Mouse (Mus musculus): ENCODE data around the gene Lsm2. TPM values are rescaled to one million over a fixed set of nuclear protein-coding genes. Genes with fewer than 3 reads are reported as not detected.
"Not testable (repeated sequence)": the region's sequence is repeated elsewhere in the genome, so short reads cannot be mapped to it uniquely, and the experiment has no call there.

The Lsm2 gene
- polyA plus RNA-seq, 1 experiment, result 113 TPM

DNA sequence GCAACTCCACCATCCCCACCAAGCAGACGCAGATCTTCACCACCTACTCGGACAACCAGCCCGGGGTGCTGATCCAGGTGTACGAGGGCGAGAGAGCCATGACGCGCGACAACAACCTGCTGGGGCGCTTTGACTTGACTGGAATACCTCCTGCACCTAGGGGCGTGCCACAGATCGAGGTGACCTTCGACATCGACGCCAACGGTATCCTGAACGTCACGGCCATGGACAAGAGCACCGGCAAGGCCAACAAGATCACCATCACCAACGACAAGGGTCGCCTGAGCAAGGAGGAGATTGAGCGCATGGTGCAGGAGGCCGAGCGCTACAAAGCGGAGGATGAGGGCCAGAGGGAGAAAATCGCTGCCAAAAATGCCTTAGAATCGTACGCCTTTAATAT is 3.4 kb upstream of the Lsm2 start:
- no peak for DNase-seq (ENCODE audit: low read depth, low spot score)
- WGBS, result 92% methylated on average over 27 of the region's 27 CpGs

DNA sequence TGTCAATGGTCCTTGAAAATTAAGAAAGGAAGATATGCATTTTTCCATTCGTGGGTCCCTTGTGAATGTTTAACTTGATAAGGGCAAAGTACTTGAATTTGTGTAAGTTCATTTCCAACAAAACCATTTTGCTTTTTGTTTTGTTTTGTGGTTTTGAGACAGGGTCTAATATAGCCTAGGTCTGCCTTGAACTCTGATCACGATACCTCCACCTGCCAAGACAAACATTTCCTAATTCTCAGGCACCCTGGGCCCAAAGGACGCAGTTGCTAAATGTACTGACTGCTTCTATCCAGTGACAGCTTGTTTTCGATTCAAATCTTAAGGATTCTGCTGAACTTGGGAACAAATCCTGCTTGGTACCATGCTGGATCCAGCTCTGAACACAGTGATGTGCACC is 2.0 kb upstream of the Lsm2 start:
- WGBS, result 45% methylated on average over 4 of the region's 4 CpGs
- DNase-seq (ENCODE audit: low read depth, low spot score), result no peak

DNA sequence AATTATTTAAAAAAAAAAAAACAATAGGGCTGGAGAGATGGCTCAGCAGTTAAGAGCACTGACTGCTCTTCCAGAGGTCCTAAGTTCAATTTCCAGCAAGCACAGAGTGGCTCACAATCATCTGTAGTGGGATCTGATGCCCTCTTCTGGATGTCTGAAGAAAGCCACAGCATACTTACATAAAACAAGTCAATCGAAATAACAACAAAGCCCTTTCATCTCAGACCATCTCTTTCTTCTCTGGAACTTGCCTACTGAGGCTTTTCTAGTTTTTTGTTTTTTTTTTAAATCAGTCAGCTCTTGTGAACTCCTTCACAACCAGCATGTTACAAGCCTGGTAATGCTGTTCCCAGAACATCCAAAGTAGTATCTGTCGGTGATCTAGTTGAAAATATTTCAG is 1.0 kb upstream of the Lsm2 start:
- WGBS, result 3% methylated on average over 2 of the region's 2 CpGs
- DNase-seq (ENCODE audit: low read depth, low spot score), result no peak

DNA sequence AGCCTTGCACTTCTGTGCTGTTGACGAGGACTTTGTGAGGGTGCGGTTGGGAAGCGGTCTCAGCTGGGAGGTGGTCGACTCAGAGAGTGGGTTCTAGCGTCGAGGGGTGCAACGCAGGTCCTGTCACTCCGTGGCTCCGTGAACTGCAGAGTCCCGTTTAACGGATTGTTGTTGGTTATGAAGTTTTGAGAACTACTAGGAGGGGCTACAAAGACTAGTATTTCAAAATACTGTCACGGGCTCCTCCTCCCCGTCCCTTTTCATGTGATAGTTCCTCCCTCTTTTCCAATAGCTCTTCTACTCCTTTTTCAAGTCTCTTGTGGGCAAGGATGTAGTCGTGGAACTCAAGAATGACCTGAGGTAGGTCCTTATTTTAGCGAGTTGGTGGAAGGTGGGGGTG is 666 bp downstream of the Lsm2 start:
- under 1% methylated on average over 15 of the region's 15 CpGs for WGBS
- no peak for DNase-seq (ENCODE audit: low read depth, low spot score)

DNA sequence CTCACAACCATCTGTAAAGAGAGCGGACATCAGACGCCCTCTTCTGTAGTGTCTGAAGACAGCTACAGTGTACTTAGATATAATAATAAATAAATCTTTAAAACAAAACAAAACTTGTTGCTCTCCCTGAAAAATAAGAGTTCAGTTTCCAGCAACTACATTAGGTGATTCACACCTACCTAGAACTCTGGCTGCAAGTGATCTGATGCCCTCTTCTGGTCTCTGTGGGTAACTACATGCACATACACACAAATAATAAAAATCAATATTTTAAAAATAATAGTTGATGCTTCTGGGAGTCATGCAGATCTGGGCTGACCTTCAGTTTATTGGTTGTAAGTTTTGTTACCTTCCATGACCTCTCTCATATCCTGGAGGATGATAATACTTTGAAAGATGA is 2.6 kb downstream of the Lsm2 start:
- no peak for DNase-seq (ENCODE audit: low read depth, low spot score)
- WGBS, result 68% methylated on average over 2 of the region's 2 CpGs

DNA sequence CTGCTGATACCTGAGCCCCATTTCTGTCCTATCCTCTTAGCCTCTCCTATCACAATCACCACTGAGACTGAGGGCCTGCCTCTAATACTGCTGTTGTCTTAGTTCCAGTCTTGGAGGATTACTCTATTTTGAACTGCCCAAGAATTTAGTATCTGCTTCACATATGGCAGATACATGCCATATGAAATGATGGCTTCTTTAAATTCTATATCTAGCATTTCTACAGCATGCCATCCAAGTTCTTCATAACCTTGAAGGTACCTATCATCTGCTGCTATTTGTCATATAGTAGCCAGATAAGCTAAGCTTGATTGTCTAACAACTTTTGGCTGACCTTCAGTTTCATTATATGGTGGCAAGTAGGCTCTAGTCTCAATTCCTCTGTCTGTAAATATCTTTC is 13.1 kb downstream of the Lsm2 start:
- no peak for DNase-seq (ENCODE audit: low read depth, low spot score)

DNA sequence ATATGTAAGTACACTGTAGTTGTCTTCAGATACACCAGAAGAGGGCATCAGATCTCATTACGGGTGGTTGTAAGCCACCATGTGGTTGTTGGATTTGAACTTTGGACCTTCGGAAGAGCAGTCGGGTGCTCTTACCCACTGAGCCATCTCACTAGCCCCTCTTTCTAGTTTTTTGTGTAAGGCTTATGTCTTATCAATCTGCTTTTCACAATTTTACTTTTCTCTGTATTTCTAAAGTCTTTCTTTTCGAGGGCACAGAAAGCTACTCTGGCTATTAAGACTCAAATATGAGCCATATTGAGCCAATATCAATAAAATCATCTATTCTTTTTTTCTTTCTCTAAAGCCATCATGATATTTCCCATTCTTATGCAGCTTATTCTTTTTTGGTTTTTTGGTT is 13.5 kb downstream of the Lsm2 start:
- DNase-seq (ENCODE audit: low read depth, low spot score), result not testable (repeated sequence)
- WGBS, result 54% methylated on average over 4 of the region's 4 CpGs

DNA sequence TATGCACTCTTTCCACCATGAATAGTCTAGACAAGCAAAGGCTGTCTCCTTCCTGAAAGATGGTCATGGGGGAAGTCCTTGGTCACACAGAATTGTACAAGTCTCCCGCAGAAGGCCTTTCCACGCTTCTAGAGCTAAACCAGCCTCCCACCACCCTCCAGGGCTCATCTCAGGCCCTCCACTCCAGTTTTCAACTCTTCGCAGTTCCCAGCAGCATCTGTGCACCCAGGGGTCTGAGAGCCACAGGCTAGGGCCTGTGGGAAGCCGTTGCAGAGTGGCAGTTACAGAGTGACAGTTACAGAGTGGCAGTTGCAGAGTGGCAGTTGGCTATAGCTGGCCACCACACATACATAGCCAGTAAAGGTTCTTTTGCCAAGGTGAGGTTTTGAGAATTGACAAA is 14.3 kb downstream of the Lsm2 start:
- not testable (repeated sequence) for DNase-seq (ENCODE audit: low read depth, low spot score)
- WGBS, result 93% methylated on average over 4 of the region's 4 CpGs

DNA sequence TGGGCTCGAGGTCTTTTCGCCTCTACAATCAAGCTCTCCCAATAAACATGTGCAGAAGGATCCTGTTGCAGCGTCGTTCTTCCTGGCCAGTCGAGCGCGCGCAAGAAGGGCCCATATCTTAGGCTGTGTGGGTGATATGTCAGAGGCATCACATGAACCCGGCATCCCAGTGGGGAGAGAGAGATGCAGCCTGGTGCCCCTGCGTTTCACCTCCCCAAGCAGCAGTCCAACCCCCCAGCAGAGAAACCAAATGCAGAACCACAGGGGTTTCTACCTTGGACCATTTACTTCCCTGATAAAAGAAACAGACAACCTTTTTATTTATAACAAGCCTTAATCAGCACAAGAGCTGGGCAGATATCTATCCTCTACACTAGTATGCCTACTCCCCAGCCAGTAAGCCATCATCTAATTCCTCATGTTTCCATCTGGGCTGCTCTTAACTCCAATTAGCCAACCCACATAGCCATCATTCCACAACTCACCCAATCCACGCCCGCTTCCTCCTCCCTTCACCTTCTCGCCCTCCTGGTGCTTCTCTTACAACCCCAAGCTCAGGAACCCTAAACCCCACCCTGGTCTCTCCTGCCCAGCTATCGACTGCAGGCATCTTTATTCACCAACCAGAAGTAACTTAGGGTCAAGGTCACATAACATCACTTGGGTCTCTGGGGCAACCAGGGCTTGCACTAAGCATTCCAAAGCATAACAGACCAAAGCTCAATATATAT is 14.9 kb downstream of the Lsm2 start:
- WGBS, result 72% methylated on average over 14 of the region's 14 CpGs
- DNase-seq (ENCODE audit: low read depth, low spot score), result no peak

DNA sequence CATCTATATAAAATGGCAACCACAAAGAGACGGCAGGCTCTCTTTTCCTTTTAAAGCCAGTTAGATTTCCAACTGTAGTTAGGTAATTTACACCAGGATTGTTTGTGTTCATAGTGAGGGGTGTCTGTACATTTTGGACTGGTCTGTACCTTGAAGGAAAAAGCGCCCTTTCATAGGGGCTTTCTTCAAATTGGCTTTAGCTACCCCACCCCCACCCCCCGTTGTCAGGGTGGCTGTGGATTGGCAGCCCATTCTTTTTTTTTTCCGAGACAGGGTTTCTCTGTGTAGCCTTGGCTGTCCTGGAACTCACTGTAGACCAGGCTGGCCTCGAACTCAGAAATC is 15.5 kb downstream of the Lsm2 start:
- 66% methylated on average over 5 of the region's 5 CpGs for WGBS

DNA sequence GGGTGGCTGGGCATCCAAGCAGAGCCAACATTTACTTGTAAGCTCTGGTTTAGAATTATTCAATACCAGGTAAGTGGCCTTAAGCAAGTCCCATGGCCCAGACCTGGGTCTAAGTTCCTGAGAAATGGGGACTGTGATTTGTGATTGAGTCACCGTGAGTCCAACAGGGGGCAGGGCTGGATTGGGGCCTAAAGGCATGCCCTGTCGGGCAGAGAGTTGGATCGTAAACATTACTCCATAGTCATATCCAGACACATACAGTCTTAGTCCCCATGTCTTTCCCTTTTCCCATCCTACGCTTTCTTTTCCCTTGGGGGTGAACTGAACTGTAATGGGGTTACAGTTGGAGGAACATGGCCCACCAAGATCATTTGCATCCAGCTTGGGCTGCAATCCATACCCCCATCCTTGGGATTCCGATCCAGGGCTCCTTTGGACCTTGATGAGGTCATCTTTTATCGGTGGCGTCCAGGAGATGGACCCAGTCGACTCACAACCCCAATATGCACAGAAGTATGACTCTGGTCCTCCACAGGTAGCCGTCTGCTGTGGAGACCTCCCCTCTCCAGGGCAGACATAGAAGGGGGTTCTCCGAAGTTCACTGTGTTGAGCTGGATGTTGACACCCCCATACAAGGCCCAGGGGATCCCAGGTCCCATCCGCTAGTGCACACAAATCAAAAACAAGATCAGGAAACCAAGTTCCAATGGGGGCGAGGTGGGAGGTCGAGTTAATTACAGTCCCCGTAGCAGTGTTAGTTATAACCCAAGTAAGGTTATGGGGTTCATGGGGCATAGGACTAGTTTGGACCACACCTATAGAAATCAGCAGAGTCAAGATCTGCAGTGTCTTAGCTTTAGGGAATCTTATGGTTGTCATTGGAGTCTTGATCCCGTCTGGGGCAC is 17.1 kb downstream of the Lsm2 start:
- WGBS, result 46% methylated on average over 15 of the region's 15 CpGs
- no peak for DNase-seq (ENCODE audit: low read depth, low spot score)

More for the DNA sequence above, 15.5 kb downstream of the Lsm2 start:
- DNase-seq (ENCODE audit: low read depth, low spot score), result no peak

DNA sequence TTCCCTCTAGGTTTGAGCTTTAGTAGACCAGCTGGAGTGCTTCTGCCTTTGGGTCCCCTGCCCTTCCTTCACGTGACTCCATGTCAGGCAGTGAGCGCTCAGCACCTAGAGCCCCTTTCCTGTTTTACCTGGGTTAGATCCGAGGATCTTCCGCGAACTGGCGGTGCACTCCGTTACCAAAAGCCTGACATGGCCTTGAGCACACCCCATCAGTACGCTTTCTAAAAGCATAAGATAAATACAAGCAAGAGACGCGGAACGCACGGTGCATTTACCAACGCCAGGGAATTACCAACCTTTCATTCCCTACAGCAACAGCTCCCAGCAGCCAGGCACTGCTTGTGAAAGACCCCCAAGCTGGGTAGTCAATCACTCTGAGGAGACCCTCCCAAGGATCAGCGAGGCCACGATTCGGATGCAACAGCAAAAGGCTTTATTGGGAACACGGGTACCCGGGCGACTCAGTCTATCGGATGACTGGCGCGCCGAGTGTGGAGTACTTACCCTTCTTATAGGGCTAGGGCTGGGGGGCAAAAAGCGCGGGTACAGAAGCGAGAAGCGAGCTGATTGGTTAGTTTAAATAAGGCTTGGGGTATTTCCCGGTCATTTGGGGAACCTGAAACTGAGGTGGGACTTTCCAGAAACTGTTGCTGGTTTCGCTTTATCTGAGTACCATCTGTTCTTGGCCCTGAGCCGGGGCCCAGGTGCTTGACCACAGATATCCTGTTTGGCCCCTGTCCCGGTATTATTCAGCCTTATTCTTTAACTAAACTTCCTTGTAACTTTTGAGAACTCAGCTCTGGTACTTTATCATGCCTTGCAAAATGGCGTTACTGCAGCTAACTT is 18.4 kb downstream of the Lsm2 start:
- DNase-seq (ENCODE audit: low read depth, low spot score), result not testable (repeated sequence)
- 2% methylated on average over 30 of the region's 32 CpGs for WGBS

DNA sequence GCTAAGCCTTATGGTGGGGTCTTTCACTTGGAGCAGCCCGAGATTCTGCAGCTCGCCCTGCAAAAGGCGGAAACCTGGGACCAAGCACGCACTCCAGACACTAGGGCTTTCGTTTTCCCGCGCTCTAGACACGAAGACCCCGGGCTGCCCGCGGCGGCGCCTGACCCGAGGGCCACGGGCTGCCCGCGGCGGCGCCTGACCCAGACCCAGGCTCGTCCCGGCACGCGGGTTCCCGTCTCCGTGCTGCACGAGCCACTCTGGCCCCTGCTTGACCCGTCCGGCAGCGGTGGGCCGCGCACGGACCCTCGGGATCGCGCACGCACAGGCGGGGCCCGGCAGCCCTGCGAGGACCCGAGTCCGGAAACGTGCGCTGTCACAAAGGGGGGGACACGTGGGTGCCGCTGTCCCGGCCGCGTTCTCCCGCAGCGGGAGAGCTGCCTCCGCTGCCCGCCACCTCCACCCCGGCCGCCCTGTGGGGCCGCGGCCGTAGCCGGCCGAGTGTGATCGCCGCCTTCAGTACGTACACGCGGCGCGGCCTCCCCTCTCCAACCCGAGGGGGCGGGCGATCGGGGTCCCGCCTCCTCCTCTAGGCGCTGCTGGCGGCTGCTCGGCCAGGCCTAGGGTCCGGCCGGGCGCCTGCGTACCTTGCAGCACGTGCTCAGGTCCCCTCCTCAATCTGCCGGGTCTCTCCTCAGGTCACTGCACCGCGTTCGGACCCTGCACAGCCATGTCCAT is 19.2 kb downstream of the Lsm2 start, which contains the start of gene Vars:
Vars (plus strand) TSS at position 271 of the 735 bp plus-strand sequence.
- no peak for DNase-seq (ENCODE audit: low read depth, low spot score)
- WGBS, result under 1% methylated on average over 82 of the region's 83 CpGs

DNA sequence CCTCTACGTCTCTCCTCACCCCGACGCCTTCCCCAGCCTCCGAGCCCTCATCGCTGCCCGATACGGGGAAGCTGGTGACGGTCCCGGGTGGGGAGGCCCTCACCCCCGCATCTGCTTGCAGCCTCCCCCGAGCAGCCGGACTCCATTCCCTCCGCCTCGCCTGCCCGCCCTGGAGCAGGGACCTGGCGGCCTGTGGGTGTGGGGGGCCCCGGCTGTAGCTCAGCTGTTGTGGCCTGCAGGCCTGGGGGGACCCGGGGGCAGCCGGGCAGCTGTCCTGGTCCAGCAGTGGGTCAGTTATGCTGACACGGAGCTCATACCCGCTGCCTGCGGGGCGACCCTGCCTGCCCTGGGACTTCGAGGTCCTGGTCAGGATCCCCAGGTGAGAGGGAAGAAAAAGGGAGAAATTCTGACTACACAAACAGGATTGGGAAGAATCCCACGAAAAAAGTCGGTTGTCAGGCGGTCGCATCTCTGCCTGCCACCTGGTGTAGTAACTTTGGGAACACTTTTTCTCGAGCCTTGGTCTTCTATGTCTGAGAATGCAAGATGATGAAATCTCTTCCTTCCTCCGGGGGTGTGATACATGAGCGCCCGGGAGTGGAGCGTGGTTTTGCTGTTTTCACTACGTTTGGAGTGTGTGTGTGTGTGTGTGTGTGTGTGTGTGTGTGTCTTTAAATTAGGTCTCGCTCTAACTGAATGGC is 19.9 kb downstream of the Lsm2 start:
- WGBS, result 1% methylated on average over 35 of the region's 35 CpGs
- DNase-seq (ENCODE audit: low read depth, low spot score), result no peak

DNA sequence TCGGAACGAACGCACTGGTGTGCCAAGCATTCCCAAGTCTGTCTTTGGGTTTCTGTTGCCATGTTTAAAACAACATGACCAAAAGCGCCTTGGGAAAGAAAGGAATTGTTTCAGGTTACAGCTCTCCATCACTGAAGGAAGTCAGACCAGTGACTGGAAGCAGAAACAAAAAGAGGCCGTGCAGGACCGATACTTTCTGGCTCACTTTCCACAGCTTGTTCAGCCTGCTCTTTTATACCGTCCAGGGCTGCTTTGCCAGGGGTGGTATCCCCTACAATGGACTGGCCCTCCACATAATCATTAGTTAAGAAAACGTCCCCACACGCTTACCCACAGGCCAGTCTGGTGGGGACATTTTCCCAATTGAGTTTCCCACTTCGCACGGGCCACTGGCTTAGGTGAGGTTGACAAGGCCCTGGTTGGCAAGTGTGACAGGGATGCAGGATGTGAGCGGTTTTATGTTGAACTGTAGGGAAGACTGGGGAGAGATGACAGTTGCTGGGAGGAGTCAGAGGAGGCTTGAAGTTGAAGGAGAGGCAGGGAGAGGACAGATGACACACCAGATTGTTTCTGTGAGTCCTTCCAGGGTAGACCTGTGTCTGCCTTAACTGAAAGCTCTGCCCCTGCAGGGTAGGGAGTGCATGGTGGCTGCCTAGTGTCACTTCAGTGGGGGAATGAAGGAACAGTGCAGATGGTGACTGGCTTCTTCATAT is 20.6 kb downstream of the Lsm2 start:
- no peak for DNase-seq (ENCODE audit: low read depth, low spot score)
- 3% methylated on average over 12 of the region's 12 CpGs for WGBS

DNA sequence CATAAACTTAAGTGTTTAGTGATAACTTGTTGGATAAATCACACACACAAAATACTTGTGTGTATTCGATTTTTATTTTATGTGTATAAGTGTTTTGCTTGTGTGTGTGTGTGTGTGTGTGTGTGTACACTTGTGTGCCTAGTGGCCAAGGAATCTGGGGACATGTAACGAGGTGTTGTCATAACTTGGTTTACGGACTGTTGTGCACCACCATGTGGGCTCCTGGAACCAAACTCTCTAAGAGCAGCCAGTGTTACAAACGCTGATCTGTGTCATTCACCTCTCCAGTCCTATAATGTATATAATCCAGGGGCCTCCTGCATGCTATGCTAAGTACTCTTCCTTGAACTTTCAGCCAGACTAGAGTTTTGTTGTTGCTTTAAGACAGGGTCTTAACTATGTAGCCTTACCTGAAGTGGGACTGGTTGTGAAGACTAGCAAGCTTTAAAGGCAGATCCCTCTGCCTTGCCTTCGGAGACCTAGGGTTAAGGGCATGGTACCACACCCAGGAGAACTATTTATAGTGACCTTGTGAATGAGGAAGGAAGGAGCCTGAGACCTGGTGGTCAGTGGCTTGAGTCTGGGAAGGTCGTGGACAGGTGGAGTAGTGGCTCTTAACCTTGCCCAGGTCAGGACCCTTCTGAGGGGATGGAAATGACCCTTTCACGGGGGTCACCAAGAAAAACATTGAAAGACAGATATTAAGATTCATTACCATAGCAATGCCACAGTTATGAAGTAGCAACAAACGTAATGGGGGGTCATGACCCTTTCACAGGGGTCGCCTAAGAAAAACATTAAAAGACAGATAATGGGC is 21.6 kb downstream of the Lsm2 start:
- no peak for DNase-seq (ENCODE audit: low read depth, low spot score)
- 39% methylated on average over 9 of the region's 9 CpGs for WGBS

DNA sequence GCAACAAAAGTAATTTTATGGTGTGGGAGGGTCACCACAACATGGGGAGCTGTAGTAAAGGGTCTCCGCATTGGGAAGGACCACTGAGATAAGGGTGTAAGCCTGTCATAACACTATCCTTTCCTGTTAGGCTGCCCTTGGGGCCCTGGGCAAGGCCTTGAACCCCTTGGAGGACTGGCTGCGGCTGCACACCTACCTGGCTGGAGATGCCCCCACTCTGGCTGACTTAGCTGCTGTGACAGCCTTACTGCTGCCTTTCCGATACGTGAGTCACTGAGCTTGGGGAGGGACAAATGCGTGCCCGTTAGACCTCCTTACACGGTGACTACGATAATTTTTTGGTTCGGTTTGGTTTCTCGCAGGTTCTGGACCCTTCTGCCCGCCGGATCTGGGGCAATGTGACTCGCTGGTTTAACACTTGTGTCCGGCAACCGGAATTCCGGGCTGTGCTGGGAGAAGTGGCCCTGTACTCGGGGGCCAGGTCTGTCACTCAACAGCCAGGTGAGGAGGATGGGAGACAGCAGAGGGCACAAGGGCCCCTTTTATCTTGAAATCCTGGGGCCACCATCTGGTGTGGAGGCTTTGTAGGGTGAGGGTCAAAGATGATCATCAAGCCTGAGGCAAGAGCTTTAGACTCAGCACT is 22.5 kb downstream of the Lsm2 start:
- no peak for DNase-seq (ENCODE audit: low read depth, low spot score)
- WGBS, result 96% methylated on average over 17 of the region's 17 CpGs

All from large intestine, adult 2 months (tissue).